Mouse (Mus musculus): ENCODE results near the gene Zmiz2. TPM values are rescaled to one million over a fixed set of nuclear protein-coding genes. Genes with fewer than 3 reads are reported as not detected.

Zmiz2 gene
- polyA plus RNA-seq, 1 experiment: 51.5 TPM

GRCm38 (mm10) chr11:6372784-6373183 is 16.1 kb upstream of the Zmiz2 start:
- peak overlapping the region; percentile 17; the same call in 1 of the 2 replicates for H3K27ac ChIP-seq (ENCODE audit: insufficient read depth, low read length)

DNA sequence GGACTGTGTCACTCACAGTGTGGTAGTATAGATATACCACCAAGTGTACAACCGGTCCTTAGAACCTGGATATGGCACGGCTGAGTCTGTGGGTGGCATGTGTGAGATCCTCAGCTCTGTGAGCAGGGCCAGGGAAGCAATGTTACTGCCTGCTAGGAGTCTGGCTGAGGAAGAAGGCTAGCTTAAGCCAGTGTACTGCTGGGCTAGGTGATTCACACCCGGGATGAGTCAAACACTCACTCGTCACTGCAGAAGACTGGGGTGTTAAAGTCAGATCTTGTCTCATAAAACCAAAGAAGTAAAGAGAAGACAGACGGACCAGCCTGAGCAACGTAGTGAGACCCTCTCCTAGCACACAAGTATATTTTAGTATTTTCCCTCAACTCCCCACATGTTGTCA is 8.0 kb upstream of the Zmiz2 start:
- no peak for TF ChIP-seq EP300 (IDR thresholded peaks at IDR 0.05; ENCODE audit: insufficient read depth, low read depth, low read length)
- TF ChIP-seq CTCF (IDR thresholded peaks at IDR 0.05; ENCODE audit: low read depth, low read length): no peak
- TF ChIP-seq POLR2A (IDR thresholded peaks at IDR 0.05; ENCODE audit: insufficient read depth, low read length): no peak
- no peaks in the 10 kb centered on the region for H3K4me1 ChIP-seq (ENCODE audit: control insufficient read depth, insufficient read depth, low read length)
- H3K9ac ChIP-seq (ENCODE audit: low read depth, poor library complexity, severe bottlenecking): no peak overlapping the region
- no peaks in the 10 kb centered on the region for H3K36me3 ChIP-seq (ENCODE audit: control insufficient read depth, insufficient read depth, low read length, poor library complexity, severe bottlenecking)
- no peak overlapping the region for H3K4me3 ChIP-seq (ENCODE audit: low read depth, low read length)
- H3K27me3 ChIP-seq (ENCODE audit: control insufficient read depth, insufficient read depth, low read length, poor library complexity, severe bottlenecking): no peaks in the 10 kb centered on the region
- no peak overlapping the region for H3K27ac ChIP-seq (ENCODE audit: insufficient read depth, low read length)
- no peaks in the 10 kb centered on the region for H3K9me3 ChIP-seq (replicated peaks; ENCODE audit: control insufficient read depth, insufficient read depth, low read length, poor library complexity, severe bottlenecking)

More at GRCm38 (mm10) chr11:6372784-6373183, 16.1 kb upstream of the Zmiz2 start:
- no peak for TF ChIP-seq CTCF (IDR thresholded peaks at IDR 0.05; ENCODE audit: low read depth, low read length)
- no peak for TF ChIP-seq POLR2A (IDR thresholded peaks at IDR 0.05; ENCODE audit: insufficient read depth, low read length)
- no peak for TF ChIP-seq EP300 (IDR thresholded peaks at IDR 0.05; ENCODE audit: insufficient read depth, low read depth, low read length)
- peak overlapping the region; percentile 30; the same call in 1 of the 2 replicates for H3K4me3 ChIP-seq (ENCODE audit: low read depth, low read length)
- H3K27me3 ChIP-seq (ENCODE audit: control insufficient read depth, insufficient read depth, low read length, poor library complexity, severe bottlenecking): no peaks in the 10 kb centered on the region
- no peak overlapping the region; the same call in 1 of the 2 replicates for H3K9ac ChIP-seq (ENCODE audit: low read depth, poor library complexity, severe bottlenecking)
- no peaks in the 10 kb centered on the region for H3K36me3 ChIP-seq (ENCODE audit: control insufficient read depth, insufficient read depth, low read length, poor library complexity, severe bottlenecking)
- H3K4me1 ChIP-seq (ENCODE audit: control insufficient read depth, insufficient read depth, low read length): peaks cover 3% of the 10 kb centered on the region
- no peaks in the 10 kb centered on the region for H3K9me3 ChIP-seq (replicated peaks; ENCODE audit: control insufficient read depth, insufficient read depth, low read length, poor library complexity, severe bottlenecking)

DNA sequence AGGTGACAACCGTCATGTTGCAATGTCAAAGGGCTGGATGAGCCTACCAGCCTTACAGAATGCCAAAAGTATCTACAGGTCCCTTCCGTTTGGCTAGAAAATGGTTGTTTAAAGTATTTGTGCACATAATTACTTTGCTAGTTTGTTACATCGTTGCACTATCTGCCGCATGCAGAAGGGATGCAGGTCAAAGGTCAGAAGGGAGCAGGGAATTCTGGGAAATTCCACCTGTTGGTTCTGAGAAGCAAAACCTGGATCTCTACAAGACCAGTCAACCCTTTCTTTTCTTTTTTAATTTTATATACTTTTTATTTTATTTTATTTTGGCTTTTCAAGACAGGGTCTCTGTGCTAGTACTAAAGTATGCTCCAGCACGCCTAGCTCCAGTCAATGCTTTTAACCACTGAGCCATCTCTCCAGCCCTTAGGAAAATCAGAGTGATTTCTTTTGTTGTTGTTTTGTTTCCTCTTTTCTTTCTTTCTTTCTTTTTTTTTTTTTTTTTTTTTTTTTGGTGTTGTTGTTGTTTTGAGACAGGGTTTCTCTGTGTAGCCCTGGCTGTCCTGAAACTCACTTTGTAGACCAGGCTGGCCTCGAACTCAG is 648 bp upstream of the Zmiz2 start:
- Histone ChIP-seq H3K27me3 (ENCODE audit: control insufficient read depth, insufficient read depth, low read length, poor library complexity, severe bottlenecking) (no peaks in the 10 kb centered on the region), H3K4me1 (ENCODE audit: control insufficient read depth, insufficient read depth, low read length) (no peaks in the 10 kb centered on the region), H3K27ac (ENCODE audit: insufficient read depth, low read length) (peak overlapping the region; percentile 80), H3K36me3 (ENCODE audit: control insufficient read depth, insufficient read depth, low read length, poor library complexity, severe bottlenecking) (no peaks in the 10 kb centered on the region), H3K4me3 (ENCODE audit: low read depth, low read length) (no peak overlapping the region), H3K9ac (ENCODE audit: low read depth, poor library complexity, severe bottlenecking) (peak overlapping the region; percentile 96), H3K9me3 (replicated peaks; ENCODE audit: control insufficient read depth, insufficient read depth, low read length, poor library complexity, severe bottlenecking) (no peaks in the 10 kb centered on the region)
- TF ChIP-seq EP300 (IDR thresholded peaks at IDR 0.05; ENCODE audit: insufficient read depth, low read depth, low read length) (no peak), CTCF (IDR thresholded peaks at IDR 0.05; ENCODE audit: low read depth, low read length) (no peak), POLR2A (IDR thresholded peaks at IDR 0.05; ENCODE audit: insufficient read depth, low read length) (no peak)

- H3K27me3 ChIP-seq (ENCODE audit: control insufficient read depth, insufficient read depth, low read length, poor library complexity, severe bottlenecking): no peaks in the 10 kb centered on the region
- no peaks in the 10 kb centered on the region for H3K36me3 ChIP-seq (ENCODE audit: control insufficient read depth, insufficient read depth, low read length, poor library complexity, severe bottlenecking)
- TF ChIP-seq POLR2A (IDR thresholded peaks at IDR 0.05; ENCODE audit: insufficient read depth, low read length): no peak
- TF ChIP-seq EP300 (IDR thresholded peaks at IDR 0.05; ENCODE audit: insufficient read depth, low read depth, low read length): no peak
- TF ChIP-seq CTCF (IDR thresholded peaks at IDR 0.05; ENCODE audit: low read depth, low read length): no peak
- H3K4me1 ChIP-seq (ENCODE audit: control insufficient read depth, insufficient read depth, low read length): no peaks in the 10 kb centered on the region
- H3K9me3 ChIP-seq (replicated peaks; ENCODE audit: control insufficient read depth, insufficient read depth, low read length, poor library complexity, severe bottlenecking): no peaks in the 10 kb centered on the region
- H3K27ac ChIP-seq (ENCODE audit: insufficient read depth, low read length): no peak overlapping the region
- H3K4me3 ChIP-seq (ENCODE audit: low read depth, low read length): peak overlapping the region; percentile 99
- H3K9ac ChIP-seq (ENCODE audit: low read depth, poor library complexity, severe bottlenecking): peak overlapping the region; percentile 96
These were observed 628 bp downstream of the Zmiz2 start for GRCm38 (mm10) chr11:6389483-6389921.

DNA sequence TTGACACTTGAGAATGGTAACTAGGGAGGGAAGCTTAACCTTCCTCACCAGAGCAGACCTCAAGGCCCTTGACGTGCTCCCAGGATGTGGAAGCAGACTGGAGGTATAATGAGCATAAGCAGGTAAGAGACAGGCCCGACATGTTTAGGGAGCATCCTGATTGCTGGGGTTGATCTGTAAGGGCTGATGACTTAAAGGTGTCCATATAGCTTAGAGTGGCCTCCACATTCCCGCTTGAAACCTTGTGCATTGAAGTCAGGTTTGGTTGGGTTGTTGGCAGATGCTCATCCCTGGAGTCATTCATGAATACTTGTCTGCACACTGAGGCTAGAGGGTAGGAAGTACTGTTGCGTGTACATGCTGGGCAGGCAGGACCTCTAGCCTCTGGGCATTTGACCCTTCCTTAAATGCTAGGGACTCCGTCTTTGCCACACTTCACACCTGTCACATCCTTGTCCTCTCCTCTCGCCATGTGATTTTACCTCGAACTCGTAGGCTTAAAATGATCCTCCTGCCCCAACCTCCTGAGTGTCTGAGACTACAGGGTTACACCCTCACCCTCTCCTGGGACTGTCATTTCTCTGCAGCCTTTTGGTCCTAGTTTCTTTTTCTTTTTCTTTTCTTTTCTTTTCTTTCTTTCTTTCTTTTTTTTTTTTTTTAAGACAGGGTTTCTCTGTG is 1.6 kb downstream of the Zmiz2 start:
- peak overlapping the region; percentile 96; the same call in 1 of the 2 replicates for H3K9ac ChIP-seq (ENCODE audit: low read depth, poor library complexity, severe bottlenecking)
- no peak overlapping the region for H3K27ac ChIP-seq (ENCODE audit: insufficient read depth, low read length)
- peak overlapping the region; percentile 99; the same call in 1 of the 2 replicates for H3K4me3 ChIP-seq (ENCODE audit: low read depth, low read length)
- H3K36me3 ChIP-seq (ENCODE audit: control insufficient read depth, insufficient read depth, low read length, poor library complexity, severe bottlenecking): peaks cover under 1% of the 10 kb centered on the region; the same call in 1 of the 2 replicates
- no peaks in the 10 kb centered on the region for H3K4me1 ChIP-seq (ENCODE audit: control insufficient read depth, insufficient read depth, low read length)
- no peak for TF ChIP-seq EP300 (IDR thresholded peaks at IDR 0.05; ENCODE audit: insufficient read depth, low read depth, low read length)
- no peak for TF ChIP-seq POLR2A (IDR thresholded peaks at IDR 0.05; ENCODE audit: insufficient read depth, low read length)
- no peak for TF ChIP-seq CTCF (IDR thresholded peaks at IDR 0.05; ENCODE audit: low read depth, low read length)
- H3K27me3 ChIP-seq (ENCODE audit: control insufficient read depth, insufficient read depth, low read length, poor library complexity, severe bottlenecking): no peaks in the 10 kb centered on the region
- no peaks in the 10 kb centered on the region for H3K9me3 ChIP-seq (replicated peaks; ENCODE audit: control insufficient read depth, insufficient read depth, low read length, poor library complexity, severe bottlenecking)
